Comparison of ENCODE assay signal across 26 mouse cellular contexts in genomic region chr4:130672161-130672560, GRCm38 (mm10). TPM values are rescaled to one million over a fixed set of nuclear protein-coding genes. Genes with fewer than 3 reads are reported as not detected.
DNase-seq lines count a peak whose midpoint lies in the region; ATAC-seq lines count a peak whose summit lies in the region.
"Had no signal": no experiment of that assay in that cellular context is flagged by ENCODE, and none has a peak within 500 bp of the region (broad histone marks: within the 10 kb centered on the region; RNA-seq: fewer than 3 reads in every experiment).

No protein-coding gene starts in this region.

- H3K36me3 ChIP-seq in liver, embryonic 15.5 days (replicated peaks): peaks cover 77% of the 10 kb centered on the region
- peaks cover 87% of the 10 kb centered on the region for H3K36me3 ChIP-seq in liver, embryonic 12.5 days

- no peaks in the 10 kb centered on the region for H3K27me3 ChIP-seq in liver, embryonic 15.5 days
- H3K27me3 ChIP-seq in liver, embryonic 12.5 days (replicated peaks): no peaks in the 10 kb centered on the region
- H3K27me3 ChIP-seq: CH12.LX; embryonic facial prominence, embryonic 13.5 days; forebrain, embryonic 12.5 days; kidney, embryonic 15.5 days; liver, embryonic 13.5 days had no signal

- H3K27ac ChIP-seq in liver, embryonic 15.5 days (replicated peaks): 0 out of 2 replicates have a peak overlapping the region, but pooled peaks have one; percentile 16
- no peak overlapping the region for H3K27ac ChIP-seq in liver, embryonic 12.5 days
- H3K27ac ChIP-seq: embryonic facial prominence, embryonic 13.5 days; forebrain, embryonic 12.5 days; kidney, embryonic 15.5 days; layer of hippocampus, adult 2 months; liver, embryonic 13.5 days; macrophage had no signal

- H3K4me3 ChIP-seq in liver, embryonic 15.5 days (replicated peaks): no peak overlapping the region
- H3K4me3 ChIP-seq in liver, embryonic 12.5 days: no peak overlapping the region
- H3K4me3 ChIP-seq: embryonic facial prominence, embryonic 13.5 days; erythroblast, embryonic 14.5 days; forebrain, embryonic 12.5 days; kidney, embryonic 15.5 days; layer of hippocampus, adult 2 months; liver, embryonic 13.5 days had no signal

- H3K9me3 ChIP-seq in liver, embryonic 15.5 days (replicated peaks): no peaks in the 10 kb centered on the region
- no peaks in the 10 kb centered on the region for H3K9me3 ChIP-seq in liver, embryonic 12.5 days (replicated peaks)
- H3K9me3 ChIP-seq: embryonic facial prominence, embryonic 13.5 days; forebrain, embryonic 12.5 days; G1E; kidney, embryonic 15.5 days; liver, embryonic 13.5 days had no signal

- H3K4me1 ChIP-seq in liver, embryonic 15.5 days (replicated peaks): peaks cover 56% of the 10 kb centered on the region
- H3K4me1 ChIP-seq in liver, embryonic 12.5 days: peaks cover 71% of the 10 kb centered on the region

- peak; percentile 50 for DNase-seq in heart, adult 11 months
- DNase-seq in heart, adult 9 months (ENCODE audit: low spot score in 2 of 2): no peak
- DNase-seq in ZHBTc4 (ENCODE audit: low read depth, low spot score): peak; percentile 33
- peak; percentile 8 for DNase-seq in lung, postnatal 10 days
- no peak for DNase-seq in kidney, postnatal 10 days
- DNase-seq in left cerebral cortex, adult 9 months (ENCODE audit: low spot score in 2 of 2): no peak
- DNase-seq: adrenal gland, postnatal 25 days; cerebellum, adult 18-20 months; cerebellum, postnatal 10 days; forebrain, postnatal 0 days; kidney, adult 18-20 months; kidney, postnatal 36 days; liver, embryonic 13.5 days; spleen, adult 18-20 months; thymus, postnatal 14 days had no signal

- no peak overlapping the region for H3K9ac ChIP-seq in liver, embryonic 15.5 days
- no peak overlapping the region for H3K9ac ChIP-seq in liver, embryonic 12.5 days
- H3K9ac ChIP-seq: embryonic facial prominence, embryonic 13.5 days; forebrain, embryonic 12.5 days; forebrain, postnatal 0 days; kidney, embryonic 15.5 days; liver, embryonic 13.5 days had no signal

- no peak overlapping the region for H3K4me2 ChIP-seq in liver, embryonic 15.5 days
- no peak overlapping the region for H3K4me2 ChIP-seq in liver, embryonic 12.5 days
- H3K4me2 ChIP-seq: embryonic facial prominence, embryonic 13.5 days; forebrain, embryonic 12.5 days; kidney, embryonic 15.5 days; liver, embryonic 13.5 days had no signal

- ATAC-seq in liver, embryonic 15.5 days (ENCODE audit: insufficient read depth): no peak
- no peak for ATAC-seq in liver, embryonic 12.5 days
- ATAC-seq: forebrain, postnatal 0 days; hindbrain, embryonic 16.5 days had no signal

RNA-seq across cellular contexts. Expression of gene Pum1, which starts 9.0 kb away (rescaled TPM):
- 31.7 and 35.7 TPM in 2 replicates for polyA plus RNA-seq in liver, embryonic 15.5 days (2015; fragmentation: Nextera tagmentation; extraction: Ambion mirVana)
- polyA plus RNA-seq in liver, embryonic 12.5 days (2016; fragmentation: Nextera tagmentation; extraction: Ambion mirVana): 43.2 and 43.7 TPM in 2 replicates

Comparison
In these comparisons a context has a peak if more than half of its experiments do, and no peak if none do; other contexts are left out.
1. DNase-seq: peak in heart, adult 11 months (single experiment), ZHBTc4 (single experiment) and lung, postnatal 10 days (single experiment); none in heart, adult 9 months (0 of 2), kidney, postnatal 10 days (single experiment) and left cerebral cortex, adult 9 months (0 of 2).